Mouse (Mus musculus): Measurements from ENCODE around the gene Snrpf.

DNA sequence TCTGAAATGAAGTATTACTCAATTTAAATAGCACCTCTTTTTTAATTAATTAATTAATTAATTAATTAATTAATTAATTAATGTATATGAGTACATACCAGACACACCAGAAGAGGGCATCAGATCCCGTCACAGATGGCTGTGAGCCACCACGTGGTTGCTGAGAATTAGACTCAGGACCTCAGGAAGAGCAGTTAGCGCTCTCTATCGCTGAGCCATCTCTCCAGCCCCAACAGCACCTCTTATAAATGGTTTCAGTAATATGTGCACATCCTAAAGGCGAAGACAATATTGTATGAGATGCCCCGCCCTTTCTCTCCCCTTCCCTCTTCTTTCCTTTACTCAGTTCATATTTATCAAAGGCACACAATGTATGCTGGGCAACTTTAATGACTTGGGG, 20.8 kb downstream of the Snrpf start:
- TF ChIP-seq RCOR1 (conservative IDR thresholded peaks at IDR 0.05; ENCODE audit: low read depth, low read length): no peak
- TF ChIP-seq EP300 (IDR thresholded peaks at IDR 0.05; ENCODE audit: low read length): no peak
- TF ChIP-seq POLR2AphosphoS2 (IDR thresholded peaks at IDR 0.05; ENCODE audit: low read depth, low read length): no peak
- TF ChIP-seq POLR2A (IDR thresholded peaks at IDR 0.05; ENCODE audit: low read depth, low read length): no peak
- TF ChIP-seq CTCF (conservative IDR thresholded peaks at IDR 0.05 in 1 of 2, IDR thresholded peaks at IDR 0.05 in 1 of 2; ENCODE audit: low read depth in 2 of 2, low read length in 2 of 2): no peak
- TF ChIP-seq MXI1 (IDR thresholded peaks at IDR 0.05; ENCODE audit: low read depth, low read length): no peak
